Mouse (Mus musculus) myocyte (in vitro differentiated cells): ENCODE results near the gene Gm9780.
"Not testable (repeated sequence)": the region's sequence is repeated elsewhere in the genome, so short reads cannot be mapped to it uniquely, and the experiment has no call there.

Experiments used
- CEBPB ChIP-seq: IDR thresholded peaks from 2 replicates; pipeline ENCODE4 v1.6.1; 2011; ENCODE audit warnings: mild to moderate bottlenecking, moderate library complexity; ENCODE audit not compliant: poor library complexity, insufficient read depth, severe bottlenecking
- E2F4 ChIP-seq: IDR thresholded peaks from one replicate; pipeline ENCODE4 v1.6.1; 2011; ENCODE audit warnings: mild to moderate bottlenecking, control low read depth, moderate library complexity; ENCODE audit not compliant: insufficient read depth
- MAX ChIP-seq: IDR thresholded peaks from one replicate; pipeline ENCODE4 v1.6.1; 2011; ENCODE audit warnings: low read depth, mild to moderate bottlenecking, control low read depth
- MYOD1 ChIP-seq, 3 experiments: IDR thresholded peaks; one replicate each; pipeline ENCODE4 v1.6.1; 2011; ENCODE audit warnings: control low read depth in 2 of 3, low read depth in 2 of 3, mild to moderate bottlenecking in 2 of 3, moderate library complexity in 1 of 3; ENCODE audit not compliant: insufficient read length in 2 of 3, control insufficient read depth in 1 of 3
- MYOG ChIP-seq, 3 experiments: IDR thresholded peaks; one replicate each; pipeline ENCODE4 v1.6.1; 2011; ENCODE audit warnings: control low read depth in 2 of 3, low read depth in 2 of 3, mild to moderate bottlenecking in 2 of 3; ENCODE audit not compliant: insufficient read length in 2 of 3, control insufficient read depth in 1 of 3, insufficient read depth in 1 of 3
- POLR2A ChIP-seq: IDR thresholded peaks from one replicate; pipeline ENCODE4 v1.6.1; 2011; ENCODE audit warnings: low read depth, mild to moderate bottlenecking, control low read depth, moderate library complexity; ENCODE audit not compliant: insufficient read length
- POLR2AphosphoS2 ChIP-seq: IDR thresholded peaks from one replicate; pipeline ENCODE4 v1.6.1; 2011; ENCODE audit warnings: low read depth, control low read depth; ENCODE audit not compliant: insufficient read length
- REST ChIP-seq: IDR thresholded peaks from one replicate; pipeline ENCODE4 v1.6.1; 2011; ENCODE audit warnings: mild to moderate bottlenecking, control low read depth, moderate library complexity; ENCODE audit not compliant: insufficient read depth, insufficient read length
- SRF ChIP-seq: IDR thresholded peaks from one replicate; pipeline ENCODE4 v1.6.1; 2011; ENCODE audit warnings: low read depth; ENCODE audit not compliant: control insufficient read depth, insufficient read length
- TCF12 ChIP-seq: IDR thresholded peaks from one replicate; pipeline ENCODE4 v1.6.1; 2011; ENCODE audit warnings: mild to moderate bottlenecking, control low read depth; ENCODE audit not compliant: poor library complexity, insufficient read depth, severe bottlenecking
- TCF3 ChIP-seq: IDR thresholded peaks from one replicate; pipeline ENCODE4 v1.6.1; 2011; ENCODE audit warnings: low read depth, control low read depth; ENCODE audit not compliant: insufficient read length
- USF1 ChIP-seq: IDR thresholded peaks from one replicate; pipeline ENCODE4 v1.6.1; 2011; ENCODE audit warnings: low read depth, mild to moderate bottlenecking, control low read depth, moderate library complexity

GRCm38 (mm10) chr14:26007462-26007861, 35.0 kb downstream of the Gm9780 start:
- TF ChIP-seq CEBPB; POLR2AphosphoS2; POLR2A; E2F4; TCF3; USF1; TCF12; MYOD1 (IDR thresholded peaks at IDR 0.05; ENCODE audit: control insufficient read depth in 1 of 3, insufficient read length in 2 of 3, low read depth in 2 of 3); MYOG (IDR thresholded peaks at IDR 0.05; ENCODE audit: control insufficient read depth in 1 of 3, insufficient read depth in 1 of 3, insufficient read length in 2 of 3, low read depth in 2 of 3); SRF; REST; MAX: not testable (repeated sequence)
